ENCODE assay signal across 18 mouse cellular contexts in genomic region chr13:109290922-109291321, GRCm38 (mm10).
DNase-seq lines count a peak whose midpoint lies in the region; ATAC-seq lines count a peak whose summit lies in the region.
"Had no signal": no experiment of that assay in that cellular context is flagged by ENCODE, and none has a peak within 500 bp of the region (broad histone marks: within the 10 kb centered on the region; RNA-seq: fewer than 3 reads in every experiment).

No protein-coding gene starts in this region.

- H3K27ac ChIP-seq in hindbrain, embryonic 10.5 days, result peak overlapping the region; percentile 12; the same call in 1 of the 2 replicates
- H3K27ac ChIP-seq in hindbrain, embryonic 11.5 days (ENCODE audit: low read depth, low read length), result no peak overlapping the region
- peak overlapping the region; percentile 49; the same call in 1 of the 2 replicates for H3K27ac ChIP-seq in midbrain, embryonic 10.5 days (replicated peaks)
- H3K27ac ChIP-seq in midbrain, embryonic 16.5 days (ENCODE audit: low read length), result no peak overlapping the region
- H3K27ac ChIP-seq: embryonic facial prominence, embryonic 10.5 days; embryonic facial prominence, embryonic 12.5 days; forebrain, embryonic 13.5 days; forebrain, embryonic 15.5 days had no signal

- no peak overlapping the region for H3K9ac ChIP-seq in hindbrain, embryonic 11.5 days (ENCODE audit: low read depth, low read length)
- H3K9ac ChIP-seq in midbrain, embryonic 16.5 days (ENCODE audit: low read depth, low read length), result no peak overlapping the region
- H3K9ac ChIP-seq: embryonic facial prominence, embryonic 12.5 days; forebrain, embryonic 13.5 days; forebrain, embryonic 15.5 days; forebrain, postnatal 0 days had no signal

- peaks cover 8% of the 10 kb centered on the region; the same call in 1 of the 2 replicates for H3K4me1 ChIP-seq in hindbrain, embryonic 10.5 days (replicated peaks)
- no peaks in the 10 kb centered on the region for H3K4me1 ChIP-seq in hindbrain, embryonic 11.5 days (replicated peaks; ENCODE audit: control insufficient read depth, insufficient read depth, low read length)
- peaks cover 26% of the 10 kb centered on the region for H3K4me1 ChIP-seq in midbrain, embryonic 10.5 days
- H3K4me1 ChIP-seq in midbrain, embryonic 16.5 days (ENCODE audit: control insufficient read depth, insufficient read depth, low read length), result peaks cover 5% of the 10 kb centered on the region; the same call in 1 of the 2 replicates
- H3K4me1 ChIP-seq: embryonic facial prominence, embryonic 12.5 days; forebrain, embryonic 13.5 days; forebrain, embryonic 15.5 days had no signal

- no peak for DNase-seq in hindbrain, embryonic 10.5 days (ENCODE audit: low spot score)
- no peak for DNase-seq in hindbrain, embryonic 11.5 days (ENCODE audit: low spot score)
- no peak for DNase-seq in midbrain, embryonic 10.5 days (ENCODE audit: low spot score)
- no peak for DNase-seq in cerebellum, adult 9-10 months
- DNase-seq: adrenal gland, adult 2 months; adrenal gland, postnatal 10 days; adrenal gland, postnatal 25 days; cerebellum, adult 11 months; cerebellum, adult 18-20 months; cerebellum, adult 8-10 months; cerebellum, postnatal 10 days; cerebellum, postnatal 25 days; forebrain, postnatal 0 days had no signal

- no peak overlapping the region for H3K4me3 ChIP-seq in hindbrain, embryonic 10.5 days
- no peak overlapping the region for H3K4me3 ChIP-seq in hindbrain, embryonic 11.5 days (ENCODE audit: low read depth, low read length)
- no peak overlapping the region for H3K4me3 ChIP-seq in midbrain, embryonic 10.5 days
- H3K4me3 ChIP-seq in midbrain, embryonic 16.5 days (ENCODE audit: low read depth, low read length), result no peak overlapping the region
- H3K4me3 ChIP-seq: embryonic facial prominence, embryonic 10.5 days; embryonic facial prominence, embryonic 12.5 days; forebrain, embryonic 13.5 days; forebrain, embryonic 15.5 days had no signal

- H3K27me3 ChIP-seq in hindbrain, embryonic 10.5 days (ENCODE audit: insufficient read depth, poor library complexity, severe bottlenecking), result no peaks in the 10 kb centered on the region
- no peaks in the 10 kb centered on the region for H3K27me3 ChIP-seq in hindbrain, embryonic 11.5 days (ENCODE audit: control insufficient read depth, insufficient read depth, low read length)
- no peaks in the 10 kb centered on the region for H3K27me3 ChIP-seq in midbrain, embryonic 10.5 days (ENCODE audit: low read depth, poor library complexity, severe bottlenecking)
- no peaks in the 10 kb centered on the region for H3K27me3 ChIP-seq in midbrain, embryonic 16.5 days (ENCODE audit: control insufficient read depth, insufficient read depth, low read depth, low read length)
- H3K27me3 ChIP-seq: embryonic facial prominence, embryonic 12.5 days; forebrain, embryonic 13.5 days; forebrain, embryonic 15.5 days had no signal

- no peak overlapping the region for H3K4me2 ChIP-seq in hindbrain, embryonic 11.5 days (replicated peaks; ENCODE audit: low read depth, low read length)
- H3K4me2 ChIP-seq in midbrain, embryonic 16.5 days (ENCODE audit: low read length), result no peak overlapping the region
- H3K4me2 ChIP-seq: embryonic facial prominence, embryonic 12.5 days; forebrain, embryonic 13.5 days; forebrain, embryonic 15.5 days had no signal

- H3K9me3 ChIP-seq in hindbrain, embryonic 10.5 days, result no peaks in the 10 kb centered on the region
- no peaks in the 10 kb centered on the region for H3K9me3 ChIP-seq in hindbrain, embryonic 11.5 days (ENCODE audit: control insufficient read depth, low read length)
- H3K9me3 ChIP-seq in midbrain, embryonic 10.5 days (replicated peaks), result no peaks in the 10 kb centered on the region
- no peaks in the 10 kb centered on the region for H3K9me3 ChIP-seq in midbrain, embryonic 16.5 days (replicated peaks; ENCODE audit: control insufficient read depth, low read length, poor library complexity, severe bottlenecking)
- H3K9me3 ChIP-seq: embryonic facial prominence, embryonic 10.5 days; embryonic facial prominence, embryonic 12.5 days; forebrain, embryonic 13.5 days; forebrain, embryonic 15.5 days had no signal

- no peaks in the 10 kb centered on the region for H3K36me3 ChIP-seq in hindbrain, embryonic 10.5 days
- no peaks in the 10 kb centered on the region for H3K36me3 ChIP-seq in hindbrain, embryonic 11.5 days (ENCODE audit: control insufficient read depth, insufficient read depth, low read length)
- no peaks in the 10 kb centered on the region for H3K36me3 ChIP-seq in midbrain, embryonic 10.5 days
- H3K36me3 ChIP-seq in midbrain, embryonic 16.5 days (ENCODE audit: control insufficient read depth, insufficient read depth, low read length), result no peaks in the 10 kb centered on the region
- H3K36me3 ChIP-seq: embryonic facial prominence, embryonic 10.5 days; embryonic facial prominence, embryonic 12.5 days; forebrain, embryonic 15.5 days had no signal

- WGBS in hindbrain, embryonic 10.5 days, result 30% methylated on average over 4 of the region's 4 CpGs
- 31% methylated on average over 4 of the region's 4 CpGs for WGBS in hindbrain, embryonic 11.5 days
- 50% methylated on average over 4 of the region's 4 CpGs for WGBS in midbrain, embryonic 10.5 days
- WGBS in midbrain, embryonic 16.5 days, result 32% methylated on average over 4 of the region's 4 CpGs

- ATAC-seq in hindbrain, embryonic 11.5 days (ENCODE audit: low FRiP score), result no peak
- ATAC-seq in midbrain, embryonic 16.5 days, result no peak
- ATAC-seq: forebrain, embryonic 13.5 days; forebrain, embryonic 15.5 days; forebrain, postnatal 0 days had no signal

Comparison
In these comparisons a context has a peak if more than half of its experiments do, and no peak if none do; other contexts are left out.
1. H3K27ac ChIP-seq: peak in hindbrain, embryonic 10.5 days (single experiment) and midbrain, embryonic 10.5 days (single experiment); none in hindbrain, embryonic 11.5 days (single experiment) and midbrain, embryonic 16.5 days (single experiment).